Mouse (Mus musculus) heart, postnatal 0 days (tissue): ENCODE data around the gene Snx6. TPM values are rescaled to one million over a fixed set of nuclear protein-coding genes. Genes with fewer than 3 reads are reported as not detected.

Source experiments
- ATAC-seq: fragments of 200-750 bp; cut with Nextera tagmentation; 2 replicates; pipeline ENCODE4 v1.8.0; 2017; ENCODE audit warnings: low read depth, moderate number of reproducible peaks, moderate library complexity; ENCODE audit not compliant: insufficient read depth
- DNase-seq: peaks from one replicate; pipeline ENCODE4 v3.0.0-alpha.2; 2016; ENCODE audit warnings: low spot score
- H3K27ac ChIP-seq: fragments of 300-500 bp; sonication (generic); 2 replicates; pipeline ENCODE4 v1.5.1; 2014; ENCODE audit warnings: low read depth, mild to moderate bottlenecking
- H3K27me3 ChIP-seq: fragments of 300-500 bp; sonication (generic); 2 replicates; pipeline ENCODE4 v1.6.1; 2014; ENCODE audit warnings: low read length, mixed read lengths; ENCODE audit not compliant: control insufficient read depth, insufficient read depth
- H3K36me3 ChIP-seq: fragments of 300-500 bp; sonication (generic); replicated peaks from 2 replicates; pipeline ENCODE4 v1.6.1; 2014; ENCODE audit warnings: low read length, mixed read lengths; ENCODE audit not compliant: control insufficient read depth, insufficient read depth
- H3K4me1 ChIP-seq: fragments of 300-500 bp; sonication (generic); 2 replicates; pipeline ENCODE4 v1.6.1; 2014; ENCODE audit warnings: antibody characterized with exemption; ENCODE audit not compliant: control insufficient read depth, insufficient read depth
- H3K4me2 ChIP-seq: fragments of 300-500 bp; sonication (generic); 2 replicates; pipeline ENCODE4 v1.6.1; 2014; ENCODE audit warnings: low read depth, mild to moderate bottlenecking, low read length, moderate library complexity
- H3K4me3 ChIP-seq: fragments of 300-500 bp; sonication (generic); 2 replicates; pipeline ENCODE4 v1.5.1; 2014; ENCODE audit warnings: low read depth, low read length
- H3K9ac ChIP-seq: fragments of 300-500 bp; sonication (generic); replicated peaks from 2 replicates; pipeline ENCODE4 v1.6.1; 2014; ENCODE audit warnings: low read depth, low read length, mixed read lengths
- H3K9me3 ChIP-seq: fragments of 300-500 bp; sonication (generic); replicated peaks from 2 replicates; pipeline ENCODE4 v1.6.1; 2016; ENCODE audit warnings: low read length; ENCODE audit not compliant: control insufficient read depth
- CTCF ChIP-seq: IDR thresholded peaks from 2 replicates; pipeline ENCODE4 v1.5.1; 2016; ENCODE audit warnings: antibody characterized with exemption, control low read depth, low read depth
- EP300 ChIP-seq: IDR thresholded peaks from 2 replicates; pipeline ENCODE4 v1.6.1; 2016; ENCODE audit warnings: antibody characterized with exemption, low read depth
- WGBS: fragments of 180-500 bp; shearing (Covaris S2); extraction: QIAGEN DNeasy Blood & Tissue Kit; methylation state at CpG from one replicate; pipeline ENCODE4 v1.1.7; 2014; 5-methylcytosine and 5-hydroxymethylcytosine counted together
- polyA plus RNA-seq: library from polyadenylated mRNA; unstranded; fragments of >200 nt; fragmentation: Nextera tagmentation; extraction: Ambion mirVana; gene quantifications from 2 replicates; pipeline ENCODE4 v1.2.1, GENCODE M21; 2015
- total RNA-seq: library from RNA; depleted of rRNA; stranded (reverse); fragments of >200 nt; gene quantifications from 2 replicates; pipeline ENCODE4 v1.2.3, GENCODE M21; 2014; ENCODE audit warnings: low replicate concordance

The Snx6 gene
- total and polyA plus RNA-seq, 2 experiments from 2014 or later = 59.1 to 100 TPM

- ATAC-seq (no peak), DNase-seq (no peak)
- Histone ChIP-seq H3K4me1 (peaks cover 5% of the 10 kb centered on the region; the same call in 1 of the 2 replicates), H3K36me3 (no peaks in the 10 kb centered on the region), H3K27ac (no peak overlapping the region), H3K4me3 (no peak overlapping the region), H3K4me2 (no peak overlapping the region), H3K9ac (no peak overlapping the region), H3K27me3 (no peaks in the 10 kb centered on the region), H3K9me3 (no peaks in the 10 kb centered on the region)
- no peak for TF ChIP-seq CTCF
- TF ChIP-seq EP300 = no peak
- 49% methylated on average over 5 of the region's 5 CpGs for WGBS
These were observed 34.4 kb upstream of the Snx6 start for GRCm38 (mm10) chr12:54829876-54830275.

- TF ChIP-seq CTCF (no peak), EP300 (no peak)
- Histone ChIP-seq H3K9me3 (no peaks in the 10 kb centered on the region), H3K9ac (no peak overlapping the region), H3K4me3 (no peak overlapping the region), H3K27ac (no peak overlapping the region), H3K36me3 (no peaks in the 10 kb centered on the region), H3K27me3 (no peaks in the 10 kb centered on the region), H3K4me1 (no peaks in the 10 kb centered on the region), H3K4me2 (no peak overlapping the region)
- ATAC-seq (no peak), DNase-seq (no peak)
- 74% methylated on average over 1 of the region's 1 CpGs for WGBS
These were observed 32.5 kb upstream of the Snx6 start for GRCm38 (mm10) chr12:54828043-54828442.

- WGBS = 88% methylated on average over 3 of the region's 3 CpGs
- H3K4me2 ChIP-seq = no peak overlapping the region
- H3K36me3 ChIP-seq = no peaks in the 10 kb centered on the region
- ATAC-seq (no peak), DNase-seq (no peak)
- H3K4me1 ChIP-seq = peaks cover 4% of the 10 kb centered on the region; the same call in 1 of the 2 replicates
- H3K27ac ChIP-seq = no peak overlapping the region
- TF ChIP-seq CTCF = 0 out of 2 replicates have a peak, but pooled peaks have one; percentile 13
- TF ChIP-seq EP300 = no peak
- H3K9me3 ChIP-seq = no peaks in the 10 kb centered on the region
- no peaks in the 10 kb centered on the region for H3K27me3 ChIP-seq
- H3K4me3 ChIP-seq = no peak overlapping the region
- no peak overlapping the region for H3K9ac ChIP-seq
These were observed 29.7 kb upstream of the Snx6 start for GRCm38 (mm10) chr12:54825202-54825601.

GRCm38 (mm10) chr12:54822836-54823426 lies 27.4 kb upstream of the Snx6 start:
- H3K36me3 ChIP-seq = no peaks in the 10 kb centered on the region
- H3K4me3 ChIP-seq = no peak overlapping the region
- WGBS = 49% methylated on average over 4 of the region's 4 CpGs
- no peak for ATAC-seq
- TF ChIP-seq CTCF (no peak), EP300 (no peak)
- no peak overlapping the region for H3K4me2 ChIP-seq
- no peaks in the 10 kb centered on the region for H3K27me3 ChIP-seq
- H3K27ac ChIP-seq = no peak overlapping the region
- no peaks in the 10 kb centered on the region for H3K9me3 ChIP-seq
- H3K9ac ChIP-seq = no peak overlapping the region
- H3K4me1 ChIP-seq = peaks cover 6% of the 10 kb centered on the region; the same call in 1 of the 2 replicates
- no peak for DNase-seq

- no peak for DNase-seq
- Histone ChIP-seq H3K27me3 (no peaks in the 10 kb centered on the region), H3K27ac (no peak overlapping the region), H3K4me2 (no peak overlapping the region), H3K4me3 (no peak overlapping the region), H3K36me3 (no peaks in the 10 kb centered on the region), H3K9ac (no peak overlapping the region), H3K4me1 (peaks cover 6% of the 10 kb centered on the region; the same call in 1 of the 2 replicates), H3K9me3 (no peaks in the 10 kb centered on the region)
- no peak for ATAC-seq
- 54% methylated on average over 2 of the region's 2 CpGs for WGBS
- no peak for TF ChIP-seq EP300
These were observed 25.2 kb upstream of the Snx6 start for GRCm38 (mm10) chr12:54820684-54821161.
